Mouse (Mus musculus) olfactory bulb, adult 2 months (tissue): ENCODE results near the gene Otp.

Source experiments
- CTCF ChIP-seq: fragments of 200-500 bp; IDR thresholded peaks from 2 replicates; pipeline ENCODE4 v1.5.1; 2012; ENCODE audit warnings: low read depth, mild to moderate bottlenecking, low read length, moderate library complexity; ENCODE audit not compliant: insufficient read depth
- POLR2A ChIP-seq: fragments of 200-500 bp; IDR thresholded peaks from 2 replicates; pipeline ENCODE4 v1.6.1; 2012; ENCODE audit warnings: mild to moderate bottlenecking, low read depth, low read length, moderate library complexity; ENCODE audit not compliant: insufficient read depth

GRCm38 (mm10) chr13:94874656-94875395 lies 576 bp upstream of the Otp start:
- TF ChIP-seq POLR2A (no peak), CTCF (no peak)
